Mouse (Mus musculus): ENCODE data around the gene Rab43. TPM values are rescaled to one million over a fixed set of nuclear protein-coding genes. Genes with fewer than 3 reads are reported as not detected.

Gene Rab43
- total and polyA plus RNA-seq, 2 experiments, result 71.9 to 106 TPM

GRCm38 (mm10) chr6:87739898-87740297 lies 72.1 kb downstream of the Rab43 start:
- H3K4me1 ChIP-seq (ENCODE audit: control insufficient read depth, insufficient read depth, low read length), result no peaks in the 10 kb centered on the region; the same call in 1 of the 2 replicates
- no peak overlapping the region for H3K9ac ChIP-seq (ENCODE audit: low read depth, low read length)
- 71% methylated on average over 6 of the region's 6 CpGs for WGBS
- no peak overlapping the region for H3K4me3 ChIP-seq (ENCODE audit: insufficient read depth, low read depth, low read length)
- no peaks in the 10 kb centered on the region for H3K27me3 ChIP-seq (ENCODE audit: control insufficient read depth, insufficient read depth, low read length)
- no peaks in the 10 kb centered on the region for H3K79me2 ChIP-seq (ENCODE audit: control insufficient read depth, insufficient read depth, low read length)
- H3K36me3 ChIP-seq (ENCODE audit: control insufficient read depth, insufficient read depth, low read length), result no peaks in the 10 kb centered on the region
- DNase-seq (ENCODE audit: extremely low read depth, low read depth, low spot score), result no peak
- no peak overlapping the region for H3K27ac ChIP-seq (replicated peaks; ENCODE audit: insufficient read depth, low read depth, low read length)
- TF ChIP-seq POLR2A (IDR thresholded peaks at IDR 0.05; ENCODE audit: extremely low read depth, insufficient read depth, low read length), result no peak
- no peak for TF ChIP-seq CTCF (IDR thresholded peaks at IDR 0.05; ENCODE audit: low read depth, low read length)

Other genes with a start within 250 kb of the Rab43 start
- 0.07 and 0.09 TPM in 2 replicates for gene Prokr1, start 221.4 kb downstream of the Rab43 start, total RNA-seq (2014; rRNA removed)
- gene Prokr1, start 221.4 kb downstream of the Rab43 start, polyA plus RNA-seq (2012; rRNA removed), result 0.04 and 0.07 TPM in 2 replicates
- gene Aplf, start 140.0 kb downstream of the Rab43 start, total RNA-seq (2014; rRNA removed), result 3.4 and 3.7 TPM in 2 replicates
- gene Aplf, start 140.0 kb downstream of the Rab43 start, polyA plus RNA-seq (2012; rRNA removed), result 1.2 and 1.4 TPM in 2 replicates
- 0.65 and 1.2 TPM in 2 replicates for gene Efcc1, start 81.3 kb downstream of the Rab43 start, total RNA-seq (2014; rRNA removed)
- gene Efcc1, start 81.3 kb downstream of the Rab43 start, polyA plus RNA-seq (2012; rRNA removed), result 0.41 and 0.86 TPM in 2 replicates
- gene Gp9, start 34.1 kb downstream of the Rab43 start, total RNA-seq (2014; rRNA removed), result 0.34 and 0.74 TPM in 2 replicates
- gene Gp9, start 34.1 kb downstream of the Rab43 start, polyA plus RNA-seq (2012; rRNA removed), result 0.25 TPM in 1 of 2 replicates, not detected in the other
- gene Gm45140, start 23.6 kb upstream of the Rab43 start, total RNA-seq (2014; rRNA removed), result 1.0 and 1.1 TPM in 2 replicates
- gene Gm45140, start 23.6 kb upstream of the Rab43 start, polyA plus RNA-seq (2012; rRNA removed), result 0.51 and 0.98 TPM in 2 replicates
- gene Isy1, start 26.6 kb upstream of the Rab43 start, total RNA-seq (2014; rRNA removed), result 18.6 and 22.8 TPM in 2 replicates
- gene Isy1, start 26.6 kb upstream of the Rab43 start, polyA plus RNA-seq (2012; rRNA removed), result 5.6 and 6.8 TPM in 2 replicates
- 271 and 286 TPM in 2 replicates for gene Cnbp, start 38.9 kb upstream of the Rab43 start, total RNA-seq (2014; rRNA removed)
- 165 and 177 TPM in 2 replicates for gene Cnbp, start 38.9 kb upstream of the Rab43 start, polyA plus RNA-seq (2012; rRNA removed)
- 41.1 and 57.2 TPM in 2 replicates for gene Copg1, start 75.7 kb upstream of the Rab43 start, total RNA-seq (2014; rRNA removed)
- gene Copg1, start 75.7 kb upstream of the Rab43 start, polyA plus RNA-seq (2012; rRNA removed), result 19.5 and 21.5 TPM in 2 replicates
- gene Hmces, start 101.8 kb upstream of the Rab43 start, total RNA-seq (2014; rRNA removed), result 6.5 and 7.9 TPM in 2 replicates
- gene Hmces, start 101.8 kb upstream of the Rab43 start, polyA plus RNA-seq (2012; rRNA removed), result 6.3 and 9.6 TPM in 2 replicates
- 0.13 TPM in 1 of 2 replicates, not detected in the other for gene H1fx, start 169.5 kb upstream of the Rab43 start, total RNA-seq (2014; rRNA removed)
- gene H1fx, start 169.5 kb upstream of the Rab43 start, polyA plus RNA-seq (2012; rRNA removed), result 0.11 and 0.52 TPM in 2 replicates
- gene Rab7, start 233.1 kb upstream of the Rab43 start, total RNA-seq (2014; rRNA removed), result 69.7 and 80.9 TPM in 2 replicates
- 134 and 145 TPM in 2 replicates for gene Rab7, start 233.1 kb upstream of the Rab43 start, polyA plus RNA-seq (2012; rRNA removed)

Data from liver, adult 2 months (tissue).